ENCODE assay signal across 10 mouse cellular contexts in the genomic region with DNA sequence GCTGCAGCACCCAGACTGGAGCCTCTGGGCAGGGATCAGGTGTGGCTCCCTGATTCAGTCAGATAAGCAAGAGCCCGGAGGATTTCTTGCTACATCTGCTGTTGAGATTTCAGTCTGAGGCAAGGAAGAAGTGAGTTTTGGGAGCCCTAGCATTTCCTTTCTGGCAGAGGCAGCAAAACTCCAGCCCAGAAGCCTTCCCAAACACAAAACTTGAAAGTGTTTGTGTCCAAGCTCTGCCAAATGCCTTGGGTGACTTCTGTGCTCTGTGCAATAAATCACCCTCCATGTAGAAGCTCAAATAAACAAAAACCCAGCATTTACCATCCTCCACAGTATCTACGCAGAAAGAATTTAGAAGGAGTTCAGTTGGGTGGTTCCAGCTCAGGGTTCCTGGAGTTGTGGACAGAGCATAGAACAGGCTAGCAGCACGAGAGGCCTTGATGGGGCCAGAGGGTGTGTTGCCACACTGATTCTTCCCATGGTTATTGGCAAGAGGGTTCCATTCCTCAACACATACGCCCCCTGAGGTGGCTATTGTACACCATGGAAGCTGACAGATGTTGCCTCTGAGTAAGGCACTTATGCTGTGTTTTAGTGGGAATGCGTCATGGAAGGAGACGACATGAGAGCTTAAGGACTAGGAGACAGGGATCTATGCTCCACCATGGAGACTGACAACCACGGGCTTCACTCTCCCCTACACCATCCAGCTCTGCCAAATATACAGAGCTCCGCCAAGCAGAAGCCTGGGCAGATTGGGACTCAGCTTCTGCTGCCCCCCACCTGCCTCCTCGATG.
DNase-seq lines count a peak whose midpoint lies in the region; ATAC-seq and TF ChIP-seq lines count a peak whose summit lies in the region.
"Had no signal": no experiment of that assay in that cellular context is flagged by ENCODE, and none has a peak within 500 bp of the region (broad histone marks: within the 10 kb centered on the region; RNA-seq: fewer than 3 reads in every experiment).

No protein-coding gene starts in this region.

- WGBS in stomach, postnatal 0 days = 50% methylated on average over 9 of the region's 9 CpGs
- 74% methylated on average over 9 of the region's 9 CpGs for WGBS in liver, embryonic 11.5 days

- peaks cover 6% of the 10 kb centered on the region; the same call in 1 of the 2 replicates for H3K4me1 ChIP-seq in stomach, postnatal 0 days (replicated peaks; ENCODE audit: control insufficient read depth, insufficient read depth)
- H3K4me1 ChIP-seq in liver, embryonic 11.5 days (replicated peaks; ENCODE audit: control insufficient read depth, insufficient read depth, low read length) = no peaks in the 10 kb centered on the region

- no peak for TF ChIP-seq CTCF in stomach, postnatal 0 days (IDR thresholded peaks at IDR 0.05; ENCODE audit: low read depth)

- peak overlapping the region; percentile 84 for H3K27ac ChIP-seq in stomach, postnatal 0 days (replicated peaks)
- no peak overlapping the region for H3K27ac ChIP-seq in liver, embryonic 11.5 days (ENCODE audit: low read depth, low read length)
- H3K27ac ChIP-seq: liver, embryonic 14.5 days had no signal

- H3K36me3 ChIP-seq in stomach, postnatal 0 days (ENCODE audit: control insufficient read depth, insufficient read depth, low read length) = no peaks in the 10 kb centered on the region
- H3K36me3 ChIP-seq in liver, embryonic 11.5 days (ENCODE audit: control insufficient read depth, insufficient read depth, low read length) = no peaks in the 10 kb centered on the region

- H3K9ac ChIP-seq in stomach, postnatal 0 days (ENCODE audit: low read length) = no peak overlapping the region
- H3K9ac ChIP-seq in liver, embryonic 11.5 days (ENCODE audit: low read depth, low read length) = no peak overlapping the region
- H3K9ac ChIP-seq: forebrain, postnatal 0 days; liver, embryonic 14.5 days had no signal

- DNase-seq in gastrocnemius, postnatal 25 days = peak; percentile 40
- no peak for DNase-seq in gastrocnemius, adult 18-20 months (ENCODE audit: low spot score)
- DNase-seq in testis, postnatal 10 days (ENCODE audit: low spot score) = peak; percentile 33
- DNase-seq in testis, postnatal 14 days (ENCODE audit: low spot score) = no peak
- peak; percentile 54 to 69 for DNase-seq in kidney, postnatal 4 days
- no peak for DNase-seq in stomach, postnatal 0 days (ENCODE audit: low spot score)
- DNase-seq in frontal cortex, postnatal 25 days (ENCODE audit: low spot score in 2 of 2) = no peak
- DNase-seq in liver, embryonic 11.5 days (ENCODE audit: low spot score) = no peak
- DNase-seq: forebrain, postnatal 0 days had no signal

- peak; percentile 70; the same call in 1 of the 2 replicates for ATAC-seq in stomach, postnatal 0 days (ENCODE audit: low FRiP score, low TSS enrichment)
- no peak for ATAC-seq in liver, embryonic 11.5 days (replicated peaks; ENCODE audit: low FRiP score)
- ATAC-seq: forebrain, postnatal 0 days had no signal

- TF ChIP-seq EP300 in stomach, postnatal 0 days (optimal IDR thresholded peaks at IDR 0.05) = no peak

- H3K27me3 ChIP-seq in stomach, postnatal 0 days (ENCODE audit: control insufficient read depth, insufficient read depth, low read length) = no peaks in the 10 kb centered on the region
- no peaks in the 10 kb centered on the region for H3K27me3 ChIP-seq in liver, embryonic 11.5 days (replicated peaks; ENCODE audit: control insufficient read depth, insufficient read depth, low read length)

- no peaks in the 10 kb centered on the region for H3K9me3 ChIP-seq in stomach, postnatal 0 days (ENCODE audit: control insufficient read depth, low read length)
- no peaks in the 10 kb centered on the region for H3K9me3 ChIP-seq in liver, embryonic 11.5 days (ENCODE audit: control insufficient read depth, low read length)

- no peak overlapping the region for H3K4me3 ChIP-seq in stomach, postnatal 0 days (ENCODE audit: low read depth, low read length)
- H3K4me3 ChIP-seq in liver, embryonic 11.5 days (ENCODE audit: low read depth, low read length) = no peak overlapping the region

- H3K4me2 ChIP-seq in stomach, postnatal 0 days (replicated peaks; ENCODE audit: low read depth) = no peak overlapping the region
- H3K4me2 ChIP-seq in liver, embryonic 11.5 days = no peak overlapping the region

Comparison
In these comparisons a context has a peak if more than half of its experiments do, and no peak if none do; other contexts are left out.
1. DNase-seq: peak in gastrocnemius, postnatal 25 days (single experiment), testis, postnatal 10 days (single experiment) and kidney, postnatal 4 days (2 of 2); none in gastrocnemius, adult 18-20 months (single experiment), testis, postnatal 14 days (single experiment), stomach, postnatal 0 days (single experiment), frontal cortex, postnatal 25 days (0 of 2) and liver, embryonic 11.5 days (single experiment).